In genomic region chr16:91465505-91466240, GRCm38 (mm10) we compare ENCODE assay signal across 8 mouse cellular contexts. TPM values are rescaled to one million over a fixed set of nuclear protein-coding genes. Genes with fewer than 3 reads are reported as not detected.
A peak's percentile ranks its signal among the peaks of the same experiment; 100 is the strongest.
DNase-seq lines count a peak whose midpoint lies in the region; ATAC-seq and TF ChIP-seq lines count a peak whose summit lies in the region.

No protein-coding gene starts in this region.

- no peak for TF ChIP-seq POLR2A in myocyte (IDR thresholded peaks at IDR 0.05; ENCODE audit: insufficient read length, low read depth)

- H3K4me3 ChIP-seq in kidney, postnatal 0 days (replicated peaks; ENCODE audit: low read depth, low read length), result peak overlapping the region; percentile 52
- peak overlapping the region; percentile 52 for H3K4me3 ChIP-seq in embryonic facial prominence, embryonic 11.5 days (ENCODE audit: low read depth, low read length)
- peak overlapping the region; percentile 47 for H3K4me3 ChIP-seq in hindbrain, postnatal 0 days (ENCODE audit: low read length)
- peak overlapping the region; percentile 35 for H3K4me3 ChIP-seq in myocyte

- intact Hi-C loops in left cerebral cortex, postnatal 36 days (cut with DNase I), result loop anchor here (2.0 kb wide), 1 partner anchor 19 kb away; the partner anchor contains the start of gene Ifnar1

- no peak overlapping the region for H3ac ChIP-seq in myocyte (ENCODE audit: control insufficient read depth, insufficient read length)

- peak overlapping the region; percentile 58; the same call in 1 of the 2 replicates for H3K9ac ChIP-seq in kidney, postnatal 0 days (ENCODE audit: low read depth, low read length)
- peak overlapping the region; percentile 64 for H3K9ac ChIP-seq in embryonic facial prominence, embryonic 11.5 days (replicated peaks; ENCODE audit: low read length)
- peak overlapping the region; percentile 51; the same call in 1 of the 2 replicates for H3K9ac ChIP-seq in hindbrain, postnatal 0 days (replicated peaks; ENCODE audit: low read length)

- no peak for ATAC-seq in kidney, postnatal 0 days (replicated peaks; ENCODE audit: low FRiP score, low read depth)
- no peak for ATAC-seq in embryonic facial prominence, embryonic 11.5 days (replicated peaks; ENCODE audit: insufficient number of reproducible peaks, low FRiP score, low TSS enrichment, low read depth)
- no peak for ATAC-seq in hindbrain, postnatal 0 days

- no peaks in the 10 kb centered on the region for H3K79me2 ChIP-seq in myocyte (ENCODE audit: control insufficient read depth, insufficient read depth)

- WGBS in kidney, postnatal 0 days, result 40% methylated on average over 13 of the region's 13 CpGs
- WGBS in embryonic facial prominence, embryonic 11.5 days, result 53% methylated on average over 13 of the region's 13 CpGs
- WGBS in hindbrain, postnatal 0 days, result 45% methylated on average over 13 of the region's 13 CpGs

- peaks cover 4% of the 10 kb centered on the region for H3K4me1 ChIP-seq in kidney, postnatal 0 days (replicated peaks; ENCODE audit: insufficient read depth, low read length)
- H3K4me1 ChIP-seq in embryonic facial prominence, embryonic 11.5 days (ENCODE audit: control insufficient read depth, insufficient read depth, low read length), result no peaks in the 10 kb centered on the region
- peaks cover 17% of the 10 kb centered on the region; the same call in 1 of the 2 replicates for H3K4me1 ChIP-seq in hindbrain, postnatal 0 days (ENCODE audit: insufficient read depth, low read length)

- DNase-seq in kidney, postnatal 0 days (ENCODE audit: low spot score), result no peak
- no peak for DNase-seq in kidney, adult 8-10 months
- DNase-seq in embryonic facial prominence, embryonic 11.5 days (ENCODE audit: low spot score), result no peak
- no peak for DNase-seq in hindbrain, postnatal 0 days (ENCODE audit: low spot score)
- DNase-seq in left cerebral cortex, postnatal 36 days (ENCODE audit: low spot score in 2 of 2), result no peak
- DNase-seq in retina, postnatal 1 day, result no peak
- no peak for DNase-seq in cerebellum, adult 11 months

- peak overlapping the region; percentile 87 for H3K4me2 ChIP-seq in kidney, postnatal 0 days (ENCODE audit: low read length)
- peak overlapping the region; percentile 83 for H3K4me2 ChIP-seq in embryonic facial prominence, embryonic 11.5 days (ENCODE audit: low read depth, low read length)
- H3K4me2 ChIP-seq in hindbrain, postnatal 0 days (ENCODE audit: low read depth, low read length), result peak overlapping the region; percentile 62
- H3K4me2 ChIP-seq in myocyte (ENCODE audit: low read depth), result peak overlapping the region; percentile 75

- no peaks in the 10 kb centered on the region for H3K36me3 ChIP-seq in kidney, postnatal 0 days (ENCODE audit: insufficient read depth, low read length)
- H3K36me3 ChIP-seq in embryonic facial prominence, embryonic 11.5 days (replicated peaks; ENCODE audit: control insufficient read depth, insufficient read depth, low read depth, low read length), result no peaks in the 10 kb centered on the region
- no peaks in the 10 kb centered on the region; the same call in 1 of the 2 replicates for H3K36me3 ChIP-seq in hindbrain, postnatal 0 days (ENCODE audit: insufficient read depth, low read length)
- no peaks in the 10 kb centered on the region for H3K36me3 ChIP-seq in myocyte (ENCODE audit: control insufficient read depth, insufficient read depth)

- H3K9me3 ChIP-seq in kidney, postnatal 0 days (replicated peaks; ENCODE audit: low read length), result no peaks in the 10 kb centered on the region
- H3K9me3 ChIP-seq in embryonic facial prominence, embryonic 11.5 days (replicated peaks; ENCODE audit: control insufficient read depth, low read length), result no peaks in the 10 kb centered on the region
- H3K9me3 ChIP-seq in hindbrain, postnatal 0 days (ENCODE audit: low read length), result no peaks in the 10 kb centered on the region

- no peak for TF ChIP-seq CTCF in kidney, postnatal 0 days (IDR thresholded peaks at IDR 0.05; ENCODE audit: low read depth)
- no peak for TF ChIP-seq CTCF in hindbrain, postnatal 0 days (IDR thresholded peaks at IDR 0.05; ENCODE audit: low read depth)

- 0 out of 2 replicates have a peak overlapping the region, but pooled peaks have one; percentile 60 for H3K27ac ChIP-seq in kidney, postnatal 0 days
- no peak overlapping the region for H3K27ac ChIP-seq in embryonic facial prominence, embryonic 11.5 days (replicated peaks; ENCODE audit: low read depth, low read length)
- H3K27ac ChIP-seq in hindbrain, postnatal 0 days, result peak overlapping the region; percentile 82; the same call in 1 of the 2 replicates

- H3K27me3 ChIP-seq in kidney, postnatal 0 days (ENCODE audit: insufficient read depth, low read length), result no peaks in the 10 kb centered on the region
- no peaks in the 10 kb centered on the region for H3K27me3 ChIP-seq in embryonic facial prominence, embryonic 11.5 days (ENCODE audit: control insufficient read depth, insufficient read depth, low read length)
- no peaks in the 10 kb centered on the region for H3K27me3 ChIP-seq in hindbrain, postnatal 0 days (ENCODE audit: insufficient read depth, low read length)
- H3K27me3 ChIP-seq in myocyte (ENCODE audit: control insufficient read depth, insufficient read depth, insufficient read length), result no peaks in the 10 kb centered on the region

TF ChIP-seq in myocyte, 11 proteins besides CTCF, POLR2A, EP300 and RAD21:
- TF ChIP-seq CEBPB (IDR thresholded peaks at IDR 0.05; ENCODE audit: insufficient read depth, poor library complexity, severe bottlenecking), result no peak
- TF ChIP-seq MYOG (IDR thresholded peaks at IDR 0.05; ENCODE audit: control insufficient read depth in 1 of 3, insufficient read depth in 1 of 3, insufficient read length in 2 of 3, low read depth in 2 of 3), result no peak
- TF ChIP-seq E2F4 (IDR thresholded peaks at IDR 0.05; ENCODE audit: insufficient read depth), result no peak
- no peak for TF ChIP-seq SRF (IDR thresholded peaks at IDR 0.05; ENCODE audit: control insufficient read depth, insufficient read length, low read depth)
- no peak for TF ChIP-seq TCF12 (IDR thresholded peaks at IDR 0.05; ENCODE audit: insufficient read depth, poor library complexity, severe bottlenecking)
- no peak for TF ChIP-seq MYOD1 (IDR thresholded peaks at IDR 0.05; ENCODE audit: control insufficient read depth in 1 of 3, insufficient read length in 2 of 3, low read depth in 2 of 3)
- TF ChIP-seq REST (IDR thresholded peaks at IDR 0.05; ENCODE audit: insufficient read depth, insufficient read length), result no peak
- no peak for TF ChIP-seq TCF3 (IDR thresholded peaks at IDR 0.05; ENCODE audit: insufficient read length, low read depth)
- TF ChIP-seq POLR2AphosphoS2 (IDR thresholded peaks at IDR 0.05; ENCODE audit: insufficient read length, low read depth), result no peak
- no peak for TF ChIP-seq MAX (IDR thresholded peaks at IDR 0.05; ENCODE audit: low read depth)
- TF ChIP-seq USF1 (IDR thresholded peaks at IDR 0.05; ENCODE audit: low read depth), result no peak

RNA-seq across cellular contexts. Expression of gene Ifnar1, which starts 19.4 kb away (rescaled TPM):
- polyA plus RNA-seq in kidney, postnatal 0 days (2015; fragmentation: Nextera tagmentation; extraction: Ambion mirVana), result 33.5 and 37.1 TPM in 2 replicates
- 51.5 and 57.4 TPM in 2 replicates for polyA plus RNA-seq in embryonic facial prominence, embryonic 11.5 days (2014; fragmentation: Nextera tagmentation; extraction: Ambion mirVana)
- 53.1 and 60.5 TPM in 2 replicates for total RNA-seq in hindbrain, postnatal 0 days (2014; rRNA removed)
- 33.6 and 34.1 TPM in 2 replicates for polyA plus RNA-seq in hindbrain, postnatal 0 days (2015; fragmentation: Nextera tagmentation; extraction: Ambion mirVana)
- 16.2 TPM for polyA plus RNA-seq in myocyte (2012; fragmentation: generic; extraction: Trizol)
- total RNA-seq in left cerebral cortex, postnatal 36 days (2021), result 10 to 100 TPM; 54.3 to 54.5 TPM

RNA-seq across cellular contexts. Expression of gene Il10rb, which starts 59.7 kb away (rescaled TPM):
- polyA plus RNA-seq in kidney, postnatal 0 days (2015; fragmentation: Nextera tagmentation; extraction: Ambion mirVana), result 44.6 and 46.1 TPM in 2 replicates
- polyA plus RNA-seq in embryonic facial prominence, embryonic 11.5 days (2014; fragmentation: Nextera tagmentation; extraction: Ambion mirVana), result 9.8 and 9.9 TPM in 2 replicates
- total RNA-seq in hindbrain, postnatal 0 days (2014; rRNA removed), result 4.2 and 7.1 TPM in 2 replicates
- polyA plus RNA-seq in hindbrain, postnatal 0 days (2015; fragmentation: Nextera tagmentation; extraction: Ambion mirVana), result 14.6 and 14.8 TPM in 2 replicates
- 13.7 TPM for polyA plus RNA-seq in myocyte (2012; fragmentation: generic; extraction: Trizol)
- 10 to 100 TPM in 1 of 2 experiments, 1 to 10 TPM in 1; 9.4 to 10.2 TPM for total RNA-seq in left cerebral cortex, postnatal 36 days (2021)
